Mouse (Mus musculus): ENCODE results near the gene Igfbp3. TPM values are rescaled to one million over a fixed set of nuclear protein-coding genes. Genes with fewer than 3 reads are reported as not detected.

The Igfbp3 gene
- polyA plus RNA-seq, 1 experiment from 2014 or later = 14.2 TPM

DNA sequence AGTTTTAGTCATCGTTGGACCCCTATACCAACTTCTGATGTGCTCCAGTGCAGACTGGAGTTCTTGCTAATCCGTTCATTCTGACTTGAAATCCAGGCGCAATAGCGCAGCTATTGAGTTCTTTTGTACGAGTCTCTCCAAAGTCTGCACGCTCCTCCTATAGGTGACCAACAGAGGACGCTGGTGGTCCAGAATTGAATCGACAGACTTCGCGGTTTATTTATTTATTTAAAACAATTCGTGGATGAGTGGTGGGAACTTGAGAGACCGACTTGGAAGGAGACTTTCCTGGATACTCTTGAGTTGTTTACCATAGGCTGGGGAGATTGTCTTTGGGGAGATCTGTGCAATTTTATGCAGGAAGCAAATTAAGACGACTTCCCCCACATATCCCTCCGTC, 1.0 kb upstream of the Igfbp3 start:
- Histone ChIP-seq H3K27me3 (ENCODE audit: control insufficient read depth, insufficient read depth, low read length) (peaks cover 5% of the 10 kb centered on the region; the same call in 1 of the 2 replicates), H3K4me1 (ENCODE audit: control insufficient read depth, insufficient read depth, low read length) (peaks cover 21% of the 10 kb centered on the region; the same call in 1 of the 2 replicates), H3K4me2 (ENCODE audit: low read depth, low read length) (peak overlapping the region; percentile 95), H3K4me3 (ENCODE audit: low read depth, low read length) (no peak overlapping the region), H3K27ac (ENCODE audit: low read depth, low read length) (no peak overlapping the region), H3K9ac (replicated peaks; ENCODE audit: low read depth, low read length) (no peak overlapping the region), H3K9me3 (ENCODE audit: control insufficient read depth, low read length) (no peaks in the 10 kb centered on the region), H3K36me3 (ENCODE audit: control insufficient read depth, insufficient read depth, low read length) (no peaks in the 10 kb centered on the region)
- WGBS = 7% methylated on average over 14 of the region's 14 CpGs
- ATAC-seq (ENCODE audit: low read depth) = no peak

- WGBS = 1% methylated on average over 12 of the region's 12 CpGs
- Histone ChIP-seq H3K27ac (ENCODE audit: low read depth, low read length) (no peak overlapping the region), H3K9ac (replicated peaks; ENCODE audit: low read depth, low read length) (peak overlapping the region; percentile 72), H3K4me3 (ENCODE audit: low read depth, low read length) (peak overlapping the region; percentile 54), H3K4me1 (ENCODE audit: control insufficient read depth, insufficient read depth, low read length) (peaks cover 21% of the 10 kb centered on the region; the same call in 1 of the 2 replicates), H3K4me2 (ENCODE audit: low read depth, low read length) (peak overlapping the region; percentile 95), H3K36me3 (ENCODE audit: control insufficient read depth, insufficient read depth, low read length) (no peaks in the 10 kb centered on the region), H3K9me3 (ENCODE audit: control insufficient read depth, low read length) (no peaks in the 10 kb centered on the region), H3K27me3 (ENCODE audit: control insufficient read depth, insufficient read depth, low read length) (peaks cover 5% of the 10 kb centered on the region; the same call in 1 of the 2 replicates)
- no peak for ATAC-seq (ENCODE audit: low read depth)
These were observed 578 bp upstream of the Igfbp3 start for GRCm38 (mm10) chr11:7214342-7214660.

DNA sequence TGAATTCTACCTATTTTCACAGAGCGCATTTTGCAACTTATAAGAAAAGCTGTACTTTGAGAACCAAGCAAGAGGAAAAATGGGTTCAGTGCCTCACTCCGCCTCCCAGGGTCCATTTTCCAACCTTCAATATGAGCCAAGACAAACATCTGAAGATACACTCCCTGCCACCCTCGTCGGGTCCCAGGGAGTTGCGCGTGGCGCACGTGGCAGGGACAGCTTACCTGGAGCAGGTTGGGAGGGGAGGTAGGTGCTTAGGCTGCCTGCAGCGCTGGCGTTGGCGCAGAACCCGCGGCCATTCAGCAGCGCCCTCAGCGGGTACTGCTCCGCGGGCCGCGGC, 592 bp downstream of the Igfbp3 start:
- ATAC-seq (ENCODE audit: low read depth) = no peak
- H3K4me3 ChIP-seq (ENCODE audit: low read depth, low read length) = peak overlapping the region; percentile 54
- H3K9ac ChIP-seq (replicated peaks; ENCODE audit: low read depth, low read length) = peak overlapping the region; percentile 72
- 3% methylated on average over 16 of the region's 19 CpGs for WGBS
- peak overlapping the region; percentile 95 for H3K4me2 ChIP-seq (ENCODE audit: low read depth, low read length)
- peaks cover 21% of the 10 kb centered on the region; the same call in 1 of the 2 replicates for H3K4me1 ChIP-seq (ENCODE audit: control insufficient read depth, insufficient read depth, low read length)
- no peaks in the 10 kb centered on the region for H3K9me3 ChIP-seq (ENCODE audit: control insufficient read depth, low read length)
- peaks cover 5% of the 10 kb centered on the region; the same call in 1 of the 2 replicates for H3K27me3 ChIP-seq (ENCODE audit: control insufficient read depth, insufficient read depth, low read length)
- no peaks in the 10 kb centered on the region for H3K36me3 ChIP-seq (ENCODE audit: control insufficient read depth, insufficient read depth, low read length)
- H3K27ac ChIP-seq (ENCODE audit: low read depth, low read length) = peak overlapping the region; percentile 76; the same call in 1 of the 2 replicates

- Histone ChIP-seq H3K27me3 (ENCODE audit: control insufficient read depth, insufficient read depth, low read length) (peaks cover 5% of the 10 kb centered on the region; the same call in 1 of the 2 replicates), H3K4me1 (ENCODE audit: control insufficient read depth, insufficient read depth, low read length) (peaks cover 21% of the 10 kb centered on the region; the same call in 1 of the 2 replicates), H3K27ac (ENCODE audit: low read depth, low read length) (no peak overlapping the region), H3K4me3 (ENCODE audit: low read depth, low read length) (peak overlapping the region; percentile 54), H3K36me3 (ENCODE audit: control insufficient read depth, insufficient read depth, low read length) (no peaks in the 10 kb centered on the region), H3K9ac (replicated peaks; ENCODE audit: low read depth, low read length) (peak overlapping the region; percentile 72; the same call in 1 of the 2 replicates), H3K4me2 (ENCODE audit: low read depth, low read length) (peak overlapping the region; percentile 95), H3K9me3 (ENCODE audit: control insufficient read depth, low read length) (no peaks in the 10 kb centered on the region)
- 15% methylated on average over 17 of the region's 17 CpGs for WGBS
- ATAC-seq (ENCODE audit: low read depth) = no peak
These were observed 1.5 kb downstream of the Igfbp3 start for GRCm38 (mm10) chr11:7212126-7212798.

GRCm38 (mm10) chr11:7211211-7211610, 2.5 kb downstream of the Igfbp3 start:
- no peak overlapping the region for H3K27ac ChIP-seq (ENCODE audit: low read depth, low read length)
- H3K4me2 ChIP-seq (ENCODE audit: low read depth, low read length) = peak overlapping the region; percentile 20; the same call in 1 of the 2 replicates
- H3K9ac ChIP-seq (replicated peaks; ENCODE audit: low read depth, low read length) = no peak overlapping the region
- H3K36me3 ChIP-seq (ENCODE audit: control insufficient read depth, insufficient read depth, low read length) = no peaks in the 10 kb centered on the region
- peaks cover 21% of the 10 kb centered on the region; the same call in 1 of the 2 replicates for H3K4me1 ChIP-seq (ENCODE audit: control insufficient read depth, insufficient read depth, low read length)
- peaks cover 5% of the 10 kb centered on the region; the same call in 1 of the 2 replicates for H3K27me3 ChIP-seq (ENCODE audit: control insufficient read depth, insufficient read depth, low read length)
- ATAC-seq (ENCODE audit: low read depth) = no peak
- no peaks in the 10 kb centered on the region for H3K9me3 ChIP-seq (ENCODE audit: control insufficient read depth, low read length)
- no peak overlapping the region for H3K4me3 ChIP-seq (ENCODE audit: low read depth, low read length)
- 10% methylated on average over 9 of the region's 9 CpGs for WGBS

DNA sequence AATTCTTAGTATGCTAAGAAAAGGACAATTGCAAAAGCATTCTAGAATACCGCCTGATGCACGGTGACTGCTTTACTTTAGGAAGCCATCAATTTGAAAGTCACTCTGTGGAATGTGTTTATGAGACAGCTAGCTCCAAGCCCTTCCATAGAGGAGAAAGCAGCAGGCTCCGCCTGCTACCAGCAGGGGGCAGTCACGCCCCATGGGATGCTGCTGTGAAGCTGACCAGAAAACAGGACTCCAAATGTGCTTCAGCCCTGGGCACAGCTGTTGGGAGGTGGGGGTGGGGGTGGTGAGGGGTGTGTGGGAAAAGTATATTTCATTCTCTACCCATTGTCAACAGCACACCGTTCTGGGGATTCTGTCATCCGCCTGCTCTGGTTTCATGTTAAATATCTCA, 3.4 kb downstream of the Igfbp3 start:
- H3K9me3 ChIP-seq (ENCODE audit: control insufficient read depth, low read length) = no peaks in the 10 kb centered on the region
- no peak overlapping the region for H3K9ac ChIP-seq (replicated peaks; ENCODE audit: low read depth, low read length)
- H3K36me3 ChIP-seq (ENCODE audit: control insufficient read depth, insufficient read depth, low read length) = no peaks in the 10 kb centered on the region
- H3K27ac ChIP-seq (ENCODE audit: low read depth, low read length) = no peak overlapping the region
- peak; percentile 15; the same call in 1 of the 2 replicates for ATAC-seq (ENCODE audit: low read depth)
- H3K27me3 ChIP-seq (ENCODE audit: control insufficient read depth, insufficient read depth, low read length) = peaks cover 3% of the 10 kb centered on the region; the same call in 1 of the 2 replicates
- no peak overlapping the region for H3K4me3 ChIP-seq (ENCODE audit: low read depth, low read length)
- 8% methylated on average over 6 of the region's 6 CpGs for WGBS
- H3K4me1 ChIP-seq (ENCODE audit: control insufficient read depth, insufficient read depth, low read length) = peaks cover 21% of the 10 kb centered on the region; the same call in 1 of the 2 replicates
- no peak overlapping the region for H3K4me2 ChIP-seq (ENCODE audit: low read depth, low read length)

DNA sequence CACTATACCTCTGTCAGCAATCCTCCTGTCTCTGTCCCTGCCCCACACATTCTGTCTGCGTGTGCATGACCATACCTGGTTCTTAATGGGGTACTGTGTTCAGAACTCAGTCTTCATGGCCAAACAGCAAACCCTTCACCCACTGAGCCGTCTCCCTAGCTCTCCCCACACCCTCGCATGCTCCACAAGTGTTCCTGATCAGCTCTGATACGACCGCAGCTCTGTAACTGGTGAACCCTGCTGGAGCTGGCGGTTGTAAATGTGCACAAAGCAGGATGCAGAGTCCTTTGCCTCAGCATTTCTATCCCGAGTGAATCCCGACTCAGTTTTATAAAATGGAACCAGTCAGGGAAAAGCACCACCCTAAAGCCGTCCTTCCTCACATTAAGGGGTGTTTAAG, 9.9 kb downstream of the Igfbp3 start:
- Histone ChIP-seq H3K36me3 (ENCODE audit: control insufficient read depth, insufficient read depth, low read length) (no peaks in the 10 kb centered on the region), H3K9me3 (ENCODE audit: control insufficient read depth, low read length) (no peaks in the 10 kb centered on the region), H3K4me3 (ENCODE audit: low read depth, low read length) (no peak overlapping the region), H3K4me1 (ENCODE audit: control insufficient read depth, insufficient read depth, low read length) (no peaks in the 10 kb centered on the region), H3K9ac (replicated peaks; ENCODE audit: low read depth, low read length) (no peak overlapping the region), H3K4me2 (ENCODE audit: low read depth, low read length) (no peak overlapping the region), H3K27ac (ENCODE audit: low read depth, low read length) (no peak overlapping the region), H3K27me3 (ENCODE audit: control insufficient read depth, insufficient read depth, low read length) (no peaks in the 10 kb centered on the region)
- WGBS = 88% methylated on average over 9 of the region's 9 CpGs
- no peak for ATAC-seq (ENCODE audit: low read depth)

DNA sequence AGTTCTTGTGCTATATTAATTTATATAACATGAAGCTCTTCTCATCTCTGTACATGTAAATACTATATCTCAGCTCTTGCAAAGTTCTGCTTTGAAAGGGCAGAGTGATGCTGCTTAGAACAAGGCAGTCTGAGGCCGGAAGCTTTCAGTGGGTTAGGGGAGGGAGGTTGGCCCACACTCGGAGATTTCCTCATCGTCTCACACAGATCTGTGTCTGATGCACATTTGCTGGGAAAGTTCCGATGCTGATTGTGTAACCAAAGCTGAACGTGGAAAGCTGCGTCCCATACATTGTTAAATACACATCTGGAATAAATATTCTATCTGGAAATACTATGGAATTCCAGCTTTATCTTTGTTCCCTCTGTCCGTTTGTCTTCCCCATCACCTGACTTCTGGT, 11.5 kb downstream of the Igfbp3 start:
- H3K36me3 ChIP-seq (ENCODE audit: control insufficient read depth, insufficient read depth, low read length) = no peaks in the 10 kb centered on the region
- 85% methylated on average over 7 of the region's 7 CpGs for WGBS
- H3K27ac ChIP-seq (ENCODE audit: low read depth, low read length) = no peak overlapping the region
- no peak overlapping the region for H3K4me2 ChIP-seq (ENCODE audit: low read depth, low read length)
- no peaks in the 10 kb centered on the region for H3K27me3 ChIP-seq (ENCODE audit: control insufficient read depth, insufficient read depth, low read length)
- no peaks in the 10 kb centered on the region for H3K9me3 ChIP-seq (ENCODE audit: control insufficient read depth, low read length)
- no peaks in the 10 kb centered on the region for H3K4me1 ChIP-seq (ENCODE audit: control insufficient read depth, insufficient read depth, low read length)
- no peak for ATAC-seq (ENCODE audit: low read depth)
- no peak overlapping the region for H3K9ac ChIP-seq (replicated peaks; ENCODE audit: low read depth, low read length)
- H3K4me3 ChIP-seq (ENCODE audit: low read depth, low read length) = no peak overlapping the region

DNA sequence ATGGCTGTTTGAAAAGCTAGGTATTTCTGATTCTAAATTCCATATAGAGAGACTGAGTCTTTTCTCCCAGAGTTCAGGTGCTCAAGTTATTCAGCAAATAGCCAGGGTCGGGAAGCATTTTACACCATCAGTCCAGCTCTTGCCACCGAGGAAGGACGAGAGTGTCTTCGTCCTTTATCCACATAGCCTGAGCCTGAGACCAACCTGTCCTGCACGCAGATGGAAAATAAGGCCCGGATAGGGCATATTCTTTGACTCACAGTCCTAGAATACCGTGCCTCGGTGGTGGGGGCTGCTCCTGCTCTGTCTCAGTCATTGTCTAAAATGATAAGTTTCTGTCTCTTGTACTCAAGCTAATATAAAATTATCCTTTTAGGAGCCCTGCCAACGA, 13.3 kb downstream of the Igfbp3 start:
- H3K4me2 ChIP-seq (ENCODE audit: low read depth, low read length) = no peak overlapping the region
- no peaks in the 10 kb centered on the region for H3K4me1 ChIP-seq (ENCODE audit: control insufficient read depth, insufficient read depth, low read length)
- H3K27me3 ChIP-seq (ENCODE audit: control insufficient read depth, insufficient read depth, low read length) = no peaks in the 10 kb centered on the region
- no peaks in the 10 kb centered on the region for H3K36me3 ChIP-seq (ENCODE audit: control insufficient read depth, insufficient read depth, low read length)
- no peaks in the 10 kb centered on the region for H3K9me3 ChIP-seq (ENCODE audit: control insufficient read depth, low read length)
- H3K27ac ChIP-seq (ENCODE audit: low read depth, low read length) = no peak overlapping the region
- WGBS = 81% methylated on average over 9 of the region's 9 CpGs
- no peak overlapping the region for H3K9ac ChIP-seq (replicated peaks; ENCODE audit: low read depth, low read length)
- H3K4me3 ChIP-seq (ENCODE audit: low read depth, low read length) = no peak overlapping the region
- no peak for ATAC-seq (ENCODE audit: low read depth)
